Mouse (Mus musculus): ENCODE data around the gene Cdkl5. TPM values are rescaled to one million over a fixed set of nuclear protein-coding genes. Genes with fewer than 3 reads are reported as not detected.
A peak's percentile ranks its signal among the peaks of the same experiment; 100 is the strongest.

The Cdkl5 gene
- 100 to 1,000 TPM; 152 to 159 TPM for total RNA-seq (2021)

- intact Hi-C loops (cut with DNase I) = loop anchor here (5.0 to 10.0 kb wide), 4 partner anchors 87 to 410 kb away; partner anchors contain the start of genes Gja6 and Rs1
- peak; percentile 91 to 94 for DNase-seq (ENCODE audit: low spot score in 2 of 2)
Measured at GRCm38 (mm10) chrX:160994543-160995121, at the start of gene Cdkl5. Gene Cdkl5 (minus strand): TSS chrX:160994704.

DNA sequence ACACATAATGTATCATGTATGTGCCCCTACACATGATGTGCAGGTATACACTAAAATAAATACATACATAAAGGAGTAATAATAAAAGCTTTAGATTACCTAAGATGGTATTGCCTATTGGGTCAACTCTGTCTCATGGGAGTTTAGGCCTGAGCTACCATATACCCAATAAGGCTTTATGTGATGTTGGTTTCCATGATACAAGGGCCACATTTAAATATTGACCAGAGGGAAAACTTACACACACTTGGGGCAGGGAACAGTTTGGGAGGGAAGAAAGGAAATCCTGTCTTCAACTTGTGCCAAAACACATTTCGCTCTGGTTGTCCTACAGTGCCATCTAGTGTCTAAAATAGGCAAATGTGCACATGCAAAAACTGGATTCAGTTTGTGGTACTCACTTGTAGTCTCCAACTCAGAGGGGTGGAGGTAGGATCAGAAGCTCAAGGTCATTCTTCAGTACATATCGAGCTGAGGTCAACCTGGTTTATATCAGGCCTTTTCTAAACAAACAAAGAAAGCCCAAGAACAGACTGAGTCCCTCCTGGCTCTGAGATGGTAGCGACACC lies 38.8 kb upstream of the Cdkl5 start:
- intact Hi-C loops (cut with DNase I) = loop anchor here (5.0 kb wide), 3 partner anchors 451 to 881 kb away; no protein-coding TSS in a partner anchor
- DNase-seq (ENCODE audit: low spot score in 2 of 2) = peak in 1 of 2 experiments; percentile 12

DNA sequence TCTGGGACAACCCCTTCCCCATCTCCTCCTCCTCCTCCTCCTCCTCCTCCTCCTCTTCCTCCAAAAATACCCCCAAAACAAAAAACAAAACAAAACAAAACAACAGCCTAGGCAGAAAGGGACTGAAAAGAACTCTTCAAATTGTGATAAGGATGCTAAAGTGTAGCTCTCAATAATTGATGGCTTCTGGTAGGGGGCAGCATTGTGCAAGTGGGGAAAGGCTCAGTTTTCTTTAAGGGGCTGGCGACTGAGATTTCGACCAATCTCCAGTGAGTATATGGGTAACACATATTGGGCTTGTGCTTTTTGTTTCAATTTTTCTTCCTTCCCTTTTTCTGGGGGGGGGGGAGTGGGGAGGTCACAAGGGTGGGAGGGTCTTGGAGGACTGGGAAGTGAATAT lies 37.9 kb upstream of the Cdkl5 start:
- no peak for DNase-seq (ENCODE audit: low spot score in 2 of 2)
- intact Hi-C loops (cut with DNase I) = loop anchor here (5.0 kb wide), 3 partner anchors 450 to 880 kb away; no protein-coding TSS in a partner anchor

DNA sequence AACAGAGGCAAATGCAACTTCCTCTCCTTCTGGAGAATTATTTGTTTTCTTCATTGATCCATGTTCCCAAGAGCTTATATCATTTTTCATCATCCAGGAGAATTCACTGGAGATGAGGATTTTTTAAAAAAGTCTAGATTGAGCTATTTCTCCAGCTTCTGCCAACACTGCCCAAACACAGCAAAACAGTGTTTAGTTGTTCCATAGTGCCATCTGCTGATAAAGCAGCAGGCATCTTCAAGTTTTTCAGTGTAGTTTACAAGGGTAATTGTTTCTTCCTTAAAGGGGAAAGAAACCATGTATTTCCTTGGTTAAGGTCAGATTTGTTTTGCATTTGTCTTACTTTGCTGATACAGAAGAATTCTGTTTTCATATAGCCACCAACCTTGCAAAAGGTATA lies 35.7 kb upstream of the Cdkl5 start:
- intact Hi-C loops (cut with DNase I) = loop anchor here (5.0 kb wide), 3 partner anchors 448 to 878 kb away; no protein-coding TSS in a partner anchor
- DNase-seq (ENCODE audit: low spot score in 2 of 2) = no peak

DNA sequence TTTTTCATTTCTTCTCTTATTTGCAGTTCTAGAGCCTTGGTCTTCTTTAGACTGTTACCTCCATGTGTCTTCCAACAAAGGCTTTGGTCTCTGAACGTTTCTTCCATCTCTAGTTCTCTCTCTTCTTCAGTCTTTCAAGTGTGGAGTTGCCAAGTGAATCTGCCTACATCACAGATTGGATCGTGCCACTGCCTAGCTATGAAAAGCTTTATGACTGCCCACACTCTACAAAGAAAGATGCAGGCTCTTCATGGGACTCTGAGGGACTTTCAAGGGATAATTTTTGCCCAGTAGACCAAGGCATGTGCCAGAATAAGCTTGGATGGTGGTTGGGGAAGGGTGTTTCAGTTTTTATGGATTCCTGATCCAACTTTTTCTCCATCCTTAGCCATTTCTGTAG lies 30.0 kb upstream of the Cdkl5 start:
- intact Hi-C loops (cut with DNase I) = no loop called here

DNA sequence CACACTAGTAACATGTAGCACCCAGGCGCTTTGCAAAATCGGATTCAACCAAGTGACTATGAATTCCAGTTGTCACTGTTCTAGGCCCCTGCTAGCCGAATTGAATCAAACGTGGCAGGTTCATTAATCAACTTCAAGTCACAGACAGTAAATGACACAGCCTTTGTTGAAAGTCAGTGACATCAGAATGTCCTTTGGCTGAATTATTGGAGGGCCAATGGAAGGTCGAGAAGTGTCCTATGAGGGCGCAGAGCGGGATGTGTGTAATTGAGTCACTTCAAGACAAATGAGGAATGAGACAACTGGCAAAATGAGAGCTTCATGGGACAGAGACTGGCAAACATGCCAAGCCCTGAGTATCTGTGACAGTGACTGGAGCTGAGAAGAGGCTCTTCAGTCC lies 27.0 kb upstream of the Cdkl5 start:
- intact Hi-C loops (cut with DNase I) = no loop called here
- DNase-seq (ENCODE audit: low spot score in 2 of 2) = no peak

More for the DNA sequence above, 30.0 kb upstream of the Cdkl5 start:
- peak in 1 of 2 experiments; percentile 6 for DNase-seq (ENCODE audit: low spot score in 2 of 2)

DNA sequence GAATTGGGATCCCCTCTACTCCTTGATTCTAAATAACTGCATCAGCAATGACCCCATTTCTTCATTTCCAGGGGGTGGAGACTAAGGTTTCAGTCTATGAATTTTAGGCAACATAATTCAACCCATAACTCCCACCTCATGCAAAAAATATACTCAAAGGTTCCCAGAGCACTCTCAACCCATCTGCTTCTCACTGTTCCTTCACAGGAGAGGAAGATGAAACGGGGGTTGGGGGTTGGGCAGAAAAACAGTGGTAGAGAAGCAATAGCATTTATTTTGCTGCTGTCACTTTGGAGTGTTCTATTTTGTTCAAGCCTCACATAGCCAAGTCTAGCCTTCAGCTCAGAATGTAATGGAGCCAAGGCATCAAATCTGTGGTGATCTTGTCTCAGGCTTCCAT lies 23.7 kb upstream of the Cdkl5 start:
- intact Hi-C loops (cut with DNase I) = no loop called here
- DNase-seq (ENCODE audit: low spot score in 2 of 2) = peak in 1 of 2 experiments; percentile 24

DNA sequence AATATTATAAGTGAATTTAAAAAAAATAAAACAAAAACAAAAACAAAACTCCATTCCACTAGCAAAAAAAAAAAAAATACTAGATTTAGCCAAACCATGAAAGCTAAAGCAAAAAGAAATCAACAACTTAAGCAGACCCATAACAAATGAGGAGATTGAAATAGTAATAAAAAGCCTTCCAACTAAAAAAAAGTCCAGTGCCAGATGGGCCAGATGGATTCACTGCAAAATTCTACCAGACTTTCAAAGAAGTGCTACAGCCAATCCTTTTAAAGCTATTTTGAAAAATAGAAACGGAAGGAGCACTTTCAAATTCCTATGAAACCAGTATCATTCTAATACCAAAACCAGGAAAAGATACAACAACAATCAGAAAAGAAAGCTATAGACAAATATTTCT lies 11.8 kb upstream of the Cdkl5 start:
- no peak for DNase-seq (ENCODE audit: low spot score in 2 of 2)
- intact Hi-C loops (cut with DNase I) = no loop called here

- intact Hi-C loops (cut with DNase I) = loop anchor here (5.0 to 10.0 kb wide), 2 partner anchors 394 to 411 kb away; no protein-coding TSS in a partner anchor
- DNase-seq (ENCODE audit: low spot score in 2 of 2) = no peak
Measured at GRCm38 (mm10) chrX:160996051-160996450, 1.5 kb upstream of the Cdkl5 start.

DNA sequence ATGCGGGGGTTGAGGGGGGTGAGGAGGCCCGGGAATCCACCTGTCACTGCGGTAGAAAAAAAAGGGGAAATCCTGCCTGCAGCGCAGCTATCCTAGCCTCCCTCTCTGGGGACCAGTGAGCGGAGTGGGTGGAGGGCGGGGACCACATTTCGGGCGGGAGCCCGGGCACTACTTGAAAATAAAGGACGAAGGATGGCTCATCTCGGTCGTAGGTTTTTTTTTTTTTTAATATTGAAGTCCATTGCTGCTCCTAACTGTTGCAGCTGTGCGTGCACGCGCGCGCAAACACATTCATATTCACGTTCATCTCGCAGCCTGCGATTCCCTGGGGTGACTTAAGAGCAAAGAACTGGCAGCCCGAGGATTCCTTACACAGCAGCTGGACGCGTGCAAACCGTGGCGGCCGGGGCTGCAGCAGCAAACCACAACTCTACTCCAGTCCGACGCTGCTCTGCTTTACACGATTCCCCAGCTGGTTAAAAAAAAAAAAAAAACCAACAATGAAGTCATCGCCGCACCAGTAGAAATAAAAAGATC lies 695 bp upstream of the Cdkl5 start:
- peak in 1 of 2 experiments; percentile 37 for DNase-seq (ENCODE audit: low spot score in 2 of 2)
- intact Hi-C loops (cut with DNase I) = loop anchor here (5.0 to 10.0 kb wide), 2 partner anchors 393 to 410 kb away; no protein-coding TSS in a partner anchor

DNA sequence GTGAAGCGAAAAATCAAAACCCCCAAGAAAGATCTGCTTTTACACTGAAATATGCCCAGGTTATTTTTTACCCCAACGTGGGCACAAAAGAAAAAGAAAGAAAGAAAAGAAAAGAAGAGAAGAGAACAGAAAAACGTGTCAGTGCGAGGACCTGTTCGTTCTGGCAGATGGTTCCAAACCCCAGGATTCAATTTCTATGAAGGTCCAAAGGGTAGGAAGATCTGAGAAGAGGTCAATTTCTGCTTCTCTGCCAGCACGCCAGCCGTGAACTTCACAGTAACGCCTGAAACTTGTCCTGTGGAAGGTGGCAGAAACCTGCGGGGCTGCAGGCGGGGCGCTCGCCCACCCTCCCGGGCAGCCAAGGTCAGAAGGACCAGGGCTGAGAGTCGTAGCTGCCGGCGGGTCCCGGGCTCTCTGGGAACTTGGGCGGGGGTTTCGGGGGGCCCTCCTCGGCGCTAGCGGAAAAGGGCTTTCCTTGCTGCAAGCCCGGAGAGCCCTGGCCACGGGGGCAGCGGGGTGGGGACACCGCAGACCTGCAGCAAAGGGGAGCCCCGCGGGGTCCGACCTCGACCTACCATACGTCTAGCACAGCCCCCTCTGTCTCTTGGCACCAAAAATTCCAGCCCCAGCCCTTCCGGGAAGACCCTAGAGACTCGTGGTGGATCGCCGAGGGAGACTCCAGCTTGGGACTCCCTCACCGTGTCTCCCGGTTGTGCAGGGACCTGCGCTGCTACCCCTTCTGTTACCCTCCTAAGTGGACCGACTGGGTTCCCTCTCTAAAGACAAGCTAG lies 560 bp downstream of the Cdkl5 start:
- intact Hi-C loops (cut with DNase I) = loop anchor here (5.0 to 10.0 kb wide), 3 partner anchors 87 to 409 kb away; partner anchors contain the start of genes Gja6 and Rs1
- DNase-seq (ENCODE audit: low spot score in 2 of 2) = peak; percentile 7 to 9

GRCm38 (mm10) chrX:160992703-160993102 lies 1.8 kb downstream of the Cdkl5 start:
- intact Hi-C loops (cut with DNase I) = loop anchor here (5.0 to 10.0 kb wide), 3 partner anchors 85 to 408 kb away; partner anchors contain the start of genes Gja6 and Rs1
- DNase-seq (ENCODE audit: low spot score in 2 of 2) = no peak

GRCm38 (mm10) chrX:160990276-160990675 lies 4.2 kb downstream of the Cdkl5 start:
- no peak for DNase-seq (ENCODE audit: low spot score in 2 of 2)
- intact Hi-C loops (cut with DNase I) = loop anchor here (5.0 to 10.0 kb wide), 3 partner anchors 83 to 405 kb away; partner anchors contain the start of genes Gja6 and Rs1

DNA sequence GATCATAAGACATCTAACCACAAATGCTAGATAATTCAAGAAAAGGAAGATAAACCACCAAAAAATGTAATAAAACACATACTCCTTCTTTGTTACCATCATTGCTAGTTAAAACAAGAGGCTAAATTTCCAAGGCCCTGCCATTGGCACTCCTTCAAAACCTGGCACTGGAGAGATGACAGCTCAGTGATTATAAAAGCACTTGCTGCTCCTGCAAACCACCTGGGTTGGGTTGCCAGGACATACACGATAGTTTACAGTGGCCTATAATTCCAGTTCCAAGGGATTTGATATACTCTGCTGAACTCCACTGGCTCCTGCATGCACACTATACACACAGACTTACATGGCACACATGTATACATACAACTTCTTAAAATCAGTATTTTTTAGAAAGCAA lies 16.6 kb downstream of the Cdkl5 start:
- DNase-seq (ENCODE audit: low spot score in 2 of 2) = no peak
- intact Hi-C loops (cut with DNase I) = no loop called here

DNA sequence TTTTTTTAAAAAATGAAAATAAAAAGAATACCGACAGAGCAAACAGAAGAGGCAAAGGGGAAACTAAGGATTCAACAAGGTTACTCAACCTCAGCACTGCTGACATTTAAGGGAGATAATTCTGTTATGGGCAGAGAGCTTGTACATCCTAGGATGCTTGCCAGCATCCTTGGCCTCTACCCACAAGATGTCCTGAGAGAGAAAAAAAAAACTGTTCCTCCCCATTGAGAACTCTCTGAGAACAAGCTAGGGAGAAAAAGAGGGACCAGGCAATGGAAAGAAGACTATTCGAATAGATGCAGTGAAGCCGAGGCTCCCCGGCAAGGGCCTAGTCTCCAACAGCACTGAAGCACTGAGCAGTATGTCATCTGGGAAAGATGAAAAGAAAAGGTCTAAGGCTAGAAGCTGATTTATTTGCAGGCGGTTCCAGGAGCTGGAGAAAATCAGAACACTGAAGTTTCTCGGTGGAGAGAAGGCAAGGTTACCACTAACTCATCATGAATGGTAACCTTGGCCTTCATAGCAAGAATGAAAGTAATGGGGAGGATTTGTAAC lies 22.4 kb downstream of the Cdkl5 start:
- intact Hi-C loops (cut with DNase I) = no loop called here

GRCm38 (mm10) chrX:160958593-160959131 lies 35.8 kb downstream of the Cdkl5 start:
- DNase-seq (ENCODE audit: low spot score in 2 of 2) = no peak
- intact Hi-C loops (cut with DNase I) = no loop called here

More for the DNA sequence above, 22.4 kb downstream of the Cdkl5 start:
- no peak for DNase-seq (ENCODE audit: low spot score in 2 of 2)

DNA sequence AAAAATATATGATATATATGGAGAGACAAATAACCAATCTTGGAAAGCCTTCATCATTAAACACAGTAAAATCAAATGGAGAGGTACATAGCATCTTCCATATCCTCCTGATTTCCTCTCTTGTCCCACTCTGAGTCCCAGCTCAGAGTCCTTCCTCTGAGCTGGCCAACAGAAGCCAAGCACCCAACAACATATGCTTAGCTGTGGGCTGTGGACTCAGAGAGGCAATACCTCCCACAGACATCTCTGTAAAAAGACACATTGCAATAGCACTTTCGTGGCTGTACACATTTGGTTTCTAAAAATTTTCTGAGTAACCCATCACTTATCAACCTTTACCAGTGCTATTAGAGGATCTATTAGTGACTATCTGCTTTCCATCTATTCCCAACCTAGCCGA lies 44.9 kb downstream of the Cdkl5 start:
- DNase-seq (ENCODE audit: low spot score in 2 of 2) = no peak
- intact Hi-C loops (cut with DNase I) = no loop called here

GRCm38 (mm10) chrX:160944722-160945121 lies 49.8 kb downstream of the Cdkl5 start:
- no peak for DNase-seq (ENCODE audit: low spot score in 2 of 2)
- intact Hi-C loops (cut with DNase I) = no loop called here

DNA sequence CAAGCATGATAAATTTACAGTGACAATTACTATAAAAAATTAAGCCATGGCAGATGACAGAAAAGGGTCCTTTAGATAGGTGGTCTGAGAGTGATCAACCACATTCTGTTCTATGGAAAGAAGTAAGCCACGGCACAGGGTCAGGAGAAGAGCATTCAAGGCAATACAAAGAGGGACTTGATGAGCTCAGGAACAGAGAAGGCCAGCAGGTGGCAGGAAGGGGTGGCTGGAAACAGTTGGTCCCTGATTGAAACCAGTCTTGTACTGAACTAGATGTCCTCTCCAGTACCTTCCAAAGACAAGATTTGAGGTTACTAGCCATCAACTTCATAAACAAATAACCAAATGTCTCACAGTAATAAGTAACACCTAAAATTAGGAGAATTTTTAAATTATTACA lies 59.0 kb downstream of the Cdkl5 start:
- no peak for DNase-seq (ENCODE audit: low spot score in 2 of 2)
- intact Hi-C loops (cut with DNase I) = no loop called here
